Mouse (Mus musculus) right cerebral cortex, adult 18-20 months (tissue): ENCODE measurements around the gene Selenof.

ENCODE experiments used
- DNase-seq: peaks from one replicate; pipeline ENCODE4 v3.0.0; 2022; ENCODE audit warnings: mixed read lengths

The Selenof gene

DNA sequence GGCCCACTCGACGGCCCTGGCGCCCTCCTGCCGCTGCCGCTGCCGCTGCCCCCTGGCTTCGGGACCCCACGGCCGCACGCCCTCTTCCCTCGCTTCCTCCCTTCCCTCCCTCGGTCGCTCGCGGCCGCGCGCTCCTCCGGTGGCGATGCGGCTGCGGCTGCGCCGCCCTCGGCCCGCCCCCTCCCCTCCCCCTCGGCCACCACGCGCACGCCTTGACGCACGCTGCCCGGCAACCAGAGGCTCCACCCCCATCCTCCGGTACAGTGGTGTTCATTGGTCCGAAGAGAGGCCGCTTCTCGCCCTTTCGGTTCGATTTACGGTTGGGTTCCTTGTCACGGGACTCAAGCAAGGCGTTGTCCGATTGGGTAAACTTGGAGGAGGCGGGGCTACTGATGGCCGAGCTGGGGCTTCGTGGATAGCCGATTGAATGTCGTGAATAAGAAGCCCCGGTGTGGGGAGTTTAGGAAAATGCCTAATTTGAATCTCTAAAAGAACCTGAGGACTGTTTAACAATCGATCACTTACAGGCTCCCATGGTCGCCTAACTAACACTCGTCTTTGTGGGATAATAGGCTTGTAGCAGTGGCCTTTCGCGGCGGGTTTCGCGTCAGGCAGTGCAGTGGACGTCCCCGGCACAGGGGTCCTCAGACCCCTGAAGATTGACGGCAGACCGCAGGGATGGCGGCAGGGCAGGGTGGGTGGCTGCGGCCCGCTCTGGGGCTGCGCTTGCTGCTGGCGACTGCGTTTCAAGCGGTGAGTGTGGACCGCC, at the start of gene Selenof, which contains the start of gene Hs2st1:
TSS of gene Selenof (plus strand) at position 258 of the 769 bp plus-strand sequence.
TSS of gene Hs2st1 (minus strand) at position 135 of the 769 bp plus-strand sequence.
- peak; percentile 99 for DNase-seq

GRCm38 (mm10) chr3:144527918-144528317, 42.2 kb upstream of the Selenof start:
- no peak for DNase-seq

- DNase-seq, result no peak
These were observed 39.1 kb upstream of the Selenof start for GRCm38 (mm10) chr3:144531023-144531422.

DNA sequence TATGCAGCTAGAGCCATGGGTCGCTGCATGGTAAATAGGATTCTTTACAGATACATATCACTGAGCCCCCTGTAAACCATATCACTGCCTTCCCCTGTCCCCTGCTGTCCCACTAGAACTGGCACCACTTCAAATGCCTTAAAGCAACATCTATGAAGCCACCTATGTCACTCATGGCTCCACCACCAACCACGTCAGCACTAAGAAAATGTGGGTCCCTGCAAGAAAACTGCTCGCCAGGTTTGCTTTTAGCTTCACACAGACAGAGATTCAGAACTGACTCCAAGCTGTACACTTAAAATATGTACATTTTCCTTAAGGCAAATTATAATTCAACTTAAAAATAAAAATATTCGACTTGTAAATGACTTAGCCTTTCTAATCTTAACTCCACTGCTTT, 35.0 kb upstream of the Selenof start:
- DNase-seq, result no peak

DNA sequence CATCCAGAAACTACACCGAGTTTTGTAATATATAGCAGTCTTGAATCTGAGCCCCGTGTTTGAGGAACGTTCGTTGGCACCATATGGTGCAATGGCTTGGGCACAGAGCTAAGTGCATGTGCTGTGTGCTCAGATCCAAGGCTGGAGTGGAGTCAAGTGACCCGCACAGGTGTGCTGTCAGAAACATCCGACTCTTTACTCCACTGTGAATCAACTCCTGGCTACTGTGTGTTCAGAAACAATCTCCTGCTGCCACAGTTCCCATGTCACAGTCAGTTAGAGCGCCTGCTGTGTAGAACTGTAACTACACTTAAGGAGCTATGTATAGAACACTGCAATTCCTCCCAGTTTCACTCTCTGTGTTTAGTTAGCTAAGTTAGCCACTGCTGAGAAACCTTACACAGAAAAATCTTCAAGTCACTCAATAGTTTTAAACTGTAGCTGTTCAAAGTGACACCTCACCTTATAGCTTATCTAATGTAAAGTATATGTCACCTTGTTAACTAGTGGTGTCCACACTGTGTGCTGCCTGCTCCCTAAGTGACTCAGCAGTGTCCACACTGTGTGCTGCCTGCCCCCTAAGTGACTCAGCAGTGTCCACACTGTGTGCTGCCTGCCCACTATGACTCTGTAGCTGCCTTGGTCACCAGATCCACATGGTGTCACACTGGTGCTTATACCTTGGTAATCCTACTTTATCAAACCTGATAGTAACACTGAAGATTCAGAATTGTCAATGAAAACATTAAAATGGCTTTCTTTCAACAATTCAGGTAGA, 32.8 kb upstream of the Selenof start:
- peak; percentile 39 for DNase-seq

DNA sequence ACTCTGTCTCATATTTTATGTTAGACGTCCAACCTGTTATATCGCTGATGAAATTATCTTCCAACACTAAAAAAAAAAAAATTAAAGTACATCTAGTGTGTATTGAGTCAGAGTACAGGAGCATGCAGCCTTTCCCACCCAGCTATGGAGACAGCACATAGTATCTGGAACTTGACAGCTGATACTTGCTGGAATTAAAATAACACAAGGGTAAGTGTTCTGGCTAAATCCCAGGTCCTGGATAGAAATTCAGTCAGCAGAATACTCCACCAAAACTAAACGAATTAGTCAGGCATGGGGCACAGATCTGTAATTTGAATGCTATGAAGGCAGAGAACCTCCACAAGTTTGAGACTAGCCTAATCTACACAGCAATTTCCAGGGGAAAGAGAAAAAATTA, 31.1 kb upstream of the Selenof start:
- no peak for DNase-seq

DNA sequence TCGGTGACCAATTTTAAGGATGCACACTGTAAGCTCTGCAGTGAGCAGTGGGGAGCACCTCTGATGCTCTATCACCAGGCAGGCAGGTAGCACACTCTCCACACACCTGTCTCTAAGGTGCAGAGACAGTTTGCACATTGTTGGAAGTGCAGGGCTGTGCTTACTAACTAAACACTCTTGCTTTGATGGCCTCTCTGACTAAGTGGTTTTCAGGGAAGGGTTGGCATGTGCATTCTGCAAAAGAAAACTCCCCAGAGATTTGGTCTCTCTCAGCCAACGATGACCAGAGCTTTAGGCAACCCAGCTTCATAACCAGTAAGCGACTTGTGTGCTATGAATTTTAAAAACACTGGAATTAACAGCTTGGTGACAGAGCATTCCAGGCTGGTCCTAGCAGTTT, 29.3 kb upstream of the Selenof start:
- DNase-seq, result no peak

- no peak for DNase-seq
These were observed 28.1 kb upstream of the Selenof start for GRCm38 (mm10) chr3:144541906-144542438.

DNA sequence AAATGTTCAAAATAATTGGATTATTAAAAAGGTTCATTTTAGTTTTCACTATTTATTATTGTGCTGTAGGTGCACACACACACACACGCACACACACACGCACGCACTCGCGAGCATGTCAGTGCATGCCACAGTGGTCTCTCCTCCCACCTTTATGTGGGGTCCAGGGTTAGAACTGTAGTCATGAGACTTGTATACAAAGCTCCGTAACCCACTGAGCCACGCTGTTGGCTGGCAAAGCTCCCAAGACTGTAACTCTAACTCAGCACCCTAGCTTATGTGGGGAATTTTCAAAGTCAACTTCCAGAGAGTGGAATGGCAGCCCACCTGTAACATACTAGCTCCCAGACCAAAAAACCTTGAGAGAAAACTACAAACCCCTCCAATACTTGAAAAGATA, 25.0 kb upstream of the Selenof start:
- no peak for DNase-seq

DNA sequence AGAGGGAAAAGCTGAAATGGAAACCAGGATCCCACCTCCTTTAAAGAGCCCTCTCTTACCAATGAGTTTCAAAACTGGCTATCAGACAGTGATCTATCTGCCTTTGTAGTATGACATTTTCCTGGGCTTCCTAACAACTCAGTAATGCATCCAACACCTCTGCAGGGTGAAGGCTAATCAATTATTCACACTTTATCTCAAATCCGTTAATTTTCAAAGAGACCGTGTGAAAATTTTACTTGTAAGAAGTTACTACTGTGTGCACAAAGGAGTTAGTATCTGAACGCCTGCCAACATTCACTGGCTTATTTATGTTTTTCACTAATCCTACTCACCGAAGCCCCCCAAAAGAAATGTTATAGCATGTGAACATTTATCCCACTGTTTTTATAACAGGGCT, 24.3 kb upstream of the Selenof start:
- DNase-seq, result no peak

DNA sequence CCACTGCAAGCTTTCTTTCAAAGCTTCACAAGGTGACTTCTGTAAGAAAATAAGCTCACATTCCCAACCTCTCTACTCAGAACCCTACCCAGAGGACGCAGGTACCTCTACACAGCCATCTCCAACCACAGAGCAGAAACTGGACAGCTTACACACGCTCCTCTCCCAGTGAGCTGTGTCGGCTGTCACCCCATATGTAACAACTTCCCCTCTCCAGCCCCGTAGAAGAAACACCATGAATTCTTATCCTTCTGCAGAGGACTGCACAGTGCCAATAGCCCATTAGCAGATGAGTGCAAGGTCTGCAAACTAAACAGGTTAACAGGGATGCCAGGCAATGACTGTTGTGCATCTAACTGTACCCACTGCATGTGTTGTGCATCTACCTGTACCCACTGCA, 23.6 kb upstream of the Selenof start:
- no peak for DNase-seq

DNA sequence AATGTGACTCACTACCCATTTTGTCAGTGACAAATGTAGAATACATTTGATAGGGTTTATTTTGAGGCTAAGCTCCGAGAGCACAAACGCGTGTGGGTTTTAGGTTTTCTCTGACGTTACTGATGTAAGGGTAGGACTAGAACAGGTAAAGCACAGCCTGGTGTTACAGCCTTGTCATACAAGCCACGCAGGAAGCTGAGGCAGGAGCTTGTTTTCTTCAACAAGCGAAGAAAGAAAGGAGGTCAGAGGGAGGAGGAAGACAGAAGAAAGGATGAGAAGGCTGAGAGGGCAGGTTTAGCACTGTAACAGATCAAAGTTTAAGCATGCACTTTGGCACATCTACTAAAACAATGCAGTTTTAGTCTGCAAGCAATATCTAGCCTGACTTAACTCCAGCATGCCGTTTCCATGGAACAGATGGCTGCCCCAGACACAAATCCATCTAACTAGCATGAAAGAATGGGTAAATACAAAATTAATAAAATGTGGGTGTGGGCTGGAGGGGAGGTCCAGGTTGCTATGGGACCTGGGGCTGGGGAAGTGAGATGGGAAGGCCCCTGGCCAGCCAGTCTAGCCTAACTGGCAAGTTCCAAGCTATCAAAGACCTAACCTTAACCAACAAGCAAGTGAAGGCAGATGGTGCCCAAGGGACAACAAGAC, 21.8 kb upstream of the Selenof start:
- DNase-seq, result no peak

DNA sequence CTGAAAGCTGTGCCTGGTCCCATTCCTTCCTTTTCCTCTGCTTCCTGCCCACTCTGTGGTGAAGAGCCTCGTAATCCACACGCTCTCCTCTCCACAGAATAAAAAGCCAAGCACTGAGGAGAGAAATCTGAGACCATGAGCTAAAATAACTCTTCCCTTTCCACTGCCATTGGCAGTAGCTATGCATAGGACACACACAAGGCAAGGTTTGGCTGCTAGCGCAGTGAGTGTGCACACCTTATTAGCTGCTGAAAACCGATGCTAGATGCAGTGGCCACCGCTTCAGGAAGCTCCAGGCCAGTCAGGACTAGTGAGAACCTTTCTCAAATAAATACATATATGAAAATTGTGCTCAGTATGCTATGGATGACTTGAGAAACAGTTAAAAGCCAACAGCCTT, 20.1 kb upstream of the Selenof start:
- no peak for DNase-seq

DNA sequence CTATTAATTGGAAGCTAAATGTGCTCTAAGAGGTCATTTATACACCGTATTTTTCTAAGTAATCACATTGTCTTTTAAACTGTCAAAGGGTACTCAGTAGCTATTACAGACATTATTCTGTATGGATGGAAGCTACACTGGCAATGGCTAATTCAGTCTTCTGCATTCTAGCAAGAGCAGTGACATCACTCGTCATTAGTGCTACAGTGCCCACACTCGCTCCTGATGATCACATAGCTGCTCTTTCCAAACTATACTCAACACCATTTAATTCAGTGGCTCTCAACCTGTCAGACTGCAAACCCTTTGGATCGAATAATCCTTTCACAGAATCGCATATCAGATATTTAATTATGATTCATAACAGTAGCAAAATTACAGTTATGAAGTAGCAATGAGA, 19.4 kb upstream of the Selenof start:
- no peak for DNase-seq

DNA sequence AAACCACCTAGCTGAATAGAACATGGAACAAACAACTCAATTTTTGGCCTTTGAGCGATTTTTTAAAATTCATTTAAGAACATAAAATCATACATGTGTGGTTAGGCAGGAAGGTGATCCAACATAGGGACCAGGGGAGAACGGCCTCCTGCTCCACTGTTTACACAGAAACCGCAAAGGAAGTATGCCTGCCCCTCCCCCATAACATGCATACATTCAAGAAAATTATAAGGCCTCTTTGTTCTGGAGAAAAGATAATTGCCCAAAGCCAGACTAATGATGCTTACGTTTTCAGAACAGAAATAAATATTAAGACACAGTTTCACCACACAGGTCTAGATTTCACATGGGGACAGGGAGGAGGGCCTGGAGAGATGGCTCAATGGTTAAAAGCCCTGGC, 18.7 kb upstream of the Selenof start:
- no peak for DNase-seq

DNA sequence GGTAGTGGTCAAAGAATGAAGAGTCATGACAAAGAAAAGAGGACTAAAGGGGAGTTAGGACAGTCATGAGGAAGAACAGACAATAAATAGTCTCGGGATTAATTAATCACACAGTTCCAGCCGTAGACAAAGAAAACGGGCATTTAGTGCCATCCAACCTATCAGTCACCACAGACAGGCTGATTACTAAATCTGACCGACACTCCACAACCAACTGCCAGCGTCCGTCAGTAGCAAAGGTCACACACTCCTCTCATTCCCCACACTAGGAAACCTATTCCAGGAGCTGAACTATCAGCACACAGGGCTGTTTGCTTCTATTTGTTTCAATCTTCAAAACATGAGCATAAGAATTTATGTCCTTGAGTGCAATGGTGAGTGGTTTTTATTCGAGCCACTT, 16.2 kb upstream of the Selenof start:
- no peak for DNase-seq

GRCm38 (mm10) chr3:144554503-144554902, 15.6 kb upstream of the Selenof start:
- no peak for DNase-seq

GRCm38 (mm10) chr3:144555144-144555543, 15.0 kb upstream of the Selenof start:
- DNase-seq, result no peak

DNA sequence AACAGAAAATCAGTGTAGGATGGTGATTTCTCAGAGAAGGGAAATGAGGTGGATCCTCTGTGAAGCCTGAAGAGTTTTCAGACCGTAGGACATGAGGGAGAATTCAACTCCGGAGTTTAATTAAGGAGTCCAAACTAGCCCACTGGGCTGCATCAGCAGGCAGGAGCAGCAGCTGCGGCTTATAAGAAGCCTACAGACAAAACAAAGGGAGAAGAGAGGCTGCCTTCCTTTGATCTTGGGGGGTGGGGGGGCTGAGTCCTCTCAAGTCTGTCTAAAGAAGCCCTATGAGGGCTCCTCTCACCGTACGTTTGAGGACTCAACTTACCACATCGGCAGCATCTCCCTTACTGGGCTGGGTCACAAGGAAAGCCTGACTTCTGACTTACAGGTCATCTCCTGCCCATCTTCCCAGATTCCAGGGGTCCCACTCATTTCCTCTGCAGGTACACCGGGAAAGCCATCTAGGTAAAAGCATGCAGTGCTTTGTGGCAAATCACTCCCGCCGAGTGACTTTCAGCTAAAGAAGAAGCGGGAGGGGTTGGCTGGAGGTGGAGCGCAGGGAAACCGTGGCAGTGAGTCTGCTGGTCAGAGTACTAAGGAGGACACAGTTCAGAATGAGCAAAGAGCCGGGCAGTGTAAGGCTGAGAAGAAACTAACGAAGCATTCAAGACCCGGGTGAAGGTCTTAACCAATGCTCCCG, 13.3 kb upstream of the Selenof start:
- no peak for DNase-seq

DNA sequence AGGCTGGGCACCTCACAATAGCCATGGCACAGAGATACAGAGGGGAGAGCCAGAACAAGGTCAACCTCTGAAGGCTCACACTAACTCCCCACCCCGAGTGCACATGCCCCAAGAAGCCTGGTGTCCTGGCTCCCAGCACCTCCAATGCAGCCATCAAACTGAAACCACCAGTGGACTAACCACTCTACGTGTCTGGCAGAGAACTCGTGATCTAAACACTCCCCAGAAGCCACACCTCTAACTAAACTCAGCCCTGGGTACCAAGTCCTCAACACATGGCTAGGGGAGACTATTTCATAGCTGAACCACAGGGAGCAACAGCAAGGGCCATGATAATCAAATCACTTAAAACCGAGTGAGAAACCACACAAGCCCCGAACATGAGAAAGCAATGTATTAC, 11.8 kb upstream of the Selenof start:
- no peak for DNase-seq

GRCm38 (mm10) chr3:144561511-144562250, 8.4 kb upstream of the Selenof start:
- no peak for DNase-seq

DNA sequence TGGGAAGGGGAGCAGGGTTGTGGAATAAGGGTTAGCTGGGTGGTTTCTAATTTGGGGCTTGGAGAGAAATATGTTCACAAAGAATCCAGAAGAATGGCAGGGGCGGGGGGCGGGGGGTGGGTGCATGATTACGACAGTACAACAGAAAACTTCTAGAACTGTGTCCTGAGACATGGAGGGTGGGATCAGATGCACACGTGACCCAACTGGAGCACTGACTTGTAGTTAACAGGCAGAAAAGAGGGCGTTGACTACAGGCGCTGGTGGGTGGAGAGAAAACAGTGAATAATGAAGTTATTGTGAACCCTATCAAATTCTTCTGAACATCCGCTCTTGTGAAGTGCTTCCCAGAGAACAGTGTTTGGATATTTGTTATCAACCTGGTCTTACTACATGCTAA, 6.2 kb upstream of the Selenof start:
- no peak for DNase-seq
